Mouse (Mus musculus) liver, embryonic 16.5 days (tissue): ENCODE measurements at regions not wholly inside any gene's neighbourhood (a gene's known extent, or its start where the extent isn't known, plus 50 kb on each side); places are given as distances from the start of the nearest gene placed in this dataset.

Source experiments
- ATAC-seq: fragments of 200-750 bp; cut with Nextera tagmentation; 2 replicates; pipeline ENCODE4 v1.8.0; 2017; ENCODE audit warnings: low read depth, mild to moderate bottlenecking, moderate number of reproducible peaks, moderate library complexity
- H3K27ac ChIP-seq: fragments of 300-500 bp; sonication (generic); 2 replicates; pipeline ENCODE4 v1.5.1; 2014; ENCODE audit warnings: mild to moderate bottlenecking, low read length
- H3K27me3 ChIP-seq: fragments of 300-500 bp; sonication (generic); 2 replicates; pipeline ENCODE4 v1.6.1; 2014; ENCODE audit warnings: low read depth, low read length, mixed read lengths; ENCODE audit not compliant: control insufficient read depth, insufficient read depth
- H3K36me3 ChIP-seq: fragments of 300-500 bp; sonication (generic); 2 replicates; pipeline ENCODE4 v1.6.1; 2014; ENCODE audit warnings: mild to moderate bottlenecking; ENCODE audit not compliant: control insufficient read depth, insufficient read depth
- H3K4me1 ChIP-seq: fragments of 300-500 bp; sonication (generic); 2 replicates; pipeline ENCODE4 v1.6.1; 2014; ENCODE audit warnings: low read depth, low read length, mixed read lengths; ENCODE audit not compliant: control insufficient read depth
- H3K4me2 ChIP-seq: fragments of 300-500 bp; sonication (generic); 2 replicates; pipeline ENCODE4 v1.6.1; 2014; ENCODE audit warnings: low read depth, low read length, mixed read lengths
- H3K4me3 ChIP-seq: fragments of 300-500 bp; sonication (generic); 2 replicates; pipeline ENCODE4 v1.5.1; 2014; ENCODE audit warnings: low read depth, mild to moderate bottlenecking, low read length
- H3K9ac ChIP-seq: fragments of 300-500 bp; sonication (generic); 2 replicates; pipeline ENCODE4 v1.6.1; 2014; ENCODE audit warnings: low read depth, low read length
- H3K9me3 ChIP-seq: fragments of 300-500 bp; sonication (generic); replicated peaks from 2 replicates; pipeline ENCODE4 v1.6.1; 2016; ENCODE audit warnings: low read length; ENCODE audit not compliant: control insufficient read depth
- WGBS: fragments of 180-500 bp; shearing (Covaris S2); extraction: QIAGEN DNeasy Blood & Tissue Kit; methylation state at CpG from one replicate; pipeline ENCODE4 v1.1.7; 2014; ENCODE audit not compliant: insufficient replicate concordance; 5-methylcytosine and 5-hydroxymethylcytosine counted together

- Histone ChIP-seq H3K4me3 (no peak overlapping the region), H3K27me3 (no peaks in the 10 kb centered on the region), H3K9me3 (no peaks in the 10 kb centered on the region), H3K27ac (no peak overlapping the region), H3K9ac (no peak overlapping the region), H3K36me3 (no peaks in the 10 kb centered on the region), H3K4me1 (no peaks in the 10 kb centered on the region), H3K4me2 (no peak overlapping the region)
- WGBS = 66% methylated on average over 5 of the region's 5 CpGs
- no peak for ATAC-seq
These were observed 83.6 kb upstream of the Foxq1 start for GRCm38 (mm10) chr13:31472366-31472765.

DNA sequence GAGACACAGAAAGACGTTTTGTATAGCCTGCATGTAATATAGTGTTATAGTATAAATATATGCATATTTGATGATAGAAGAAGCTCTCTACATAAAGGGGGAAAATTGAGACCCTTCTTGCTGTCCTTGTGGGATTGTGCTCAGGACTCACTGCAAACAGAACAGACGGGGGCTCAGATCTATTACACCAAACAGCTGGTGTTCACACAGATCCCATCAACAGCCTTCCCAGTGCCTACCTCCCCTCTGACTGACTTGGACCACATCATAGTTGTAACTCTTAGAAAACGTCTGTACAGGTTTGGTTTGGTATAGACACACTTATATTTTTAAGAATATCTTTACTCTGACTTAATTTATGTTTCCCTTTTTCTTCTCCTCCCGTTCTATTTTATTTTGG, 83.1 kb upstream of the Foxq1 start:
- Histone ChIP-seq H3K36me3 (no peaks in the 10 kb centered on the region), H3K27ac (no peak overlapping the region), H3K9me3 (no peaks in the 10 kb centered on the region), H3K4me3 (no peak overlapping the region), H3K9ac (no peak overlapping the region), H3K4me1 (no peaks in the 10 kb centered on the region), H3K4me2 (no peak overlapping the region), H3K27me3 (no peaks in the 10 kb centered on the region)
- no peak for ATAC-seq
- 43% methylated on average over 4 of the region's 4 CpGs for WGBS

GRCm38 (mm10) chr13:31473275-31473674, 82.7 kb upstream of the Foxq1 start:
- H3K9ac ChIP-seq = no peak overlapping the region
- no peak overlapping the region for H3K4me3 ChIP-seq
- H3K27me3 ChIP-seq = no peaks in the 10 kb centered on the region
- H3K4me2 ChIP-seq = no peak overlapping the region
- no peaks in the 10 kb centered on the region for H3K9me3 ChIP-seq
- WGBS = 59% methylated on average over 1 of the region's 1 CpGs
- no peaks in the 10 kb centered on the region for H3K36me3 ChIP-seq
- no peaks in the 10 kb centered on the region for H3K4me1 ChIP-seq
- no peak for ATAC-seq
- H3K27ac ChIP-seq = no peak overlapping the region

- Histone ChIP-seq H3K4me3 (no peak overlapping the region), H3K9ac (no peak overlapping the region), H3K9me3 (no peaks in the 10 kb centered on the region), H3K27ac (no peak overlapping the region), H3K36me3 (no peaks in the 10 kb centered on the region), H3K4me2 (no peak overlapping the region), H3K27me3 (no peaks in the 10 kb centered on the region), H3K4me1 (no peaks in the 10 kb centered on the region)
- no peak for ATAC-seq
- WGBS = 72% methylated on average over 3 of the region's 3 CpGs
These were observed 80.1 kb upstream of the Foxq1 start for GRCm38 (mm10) chr13:31475845-31476244.

DNA sequence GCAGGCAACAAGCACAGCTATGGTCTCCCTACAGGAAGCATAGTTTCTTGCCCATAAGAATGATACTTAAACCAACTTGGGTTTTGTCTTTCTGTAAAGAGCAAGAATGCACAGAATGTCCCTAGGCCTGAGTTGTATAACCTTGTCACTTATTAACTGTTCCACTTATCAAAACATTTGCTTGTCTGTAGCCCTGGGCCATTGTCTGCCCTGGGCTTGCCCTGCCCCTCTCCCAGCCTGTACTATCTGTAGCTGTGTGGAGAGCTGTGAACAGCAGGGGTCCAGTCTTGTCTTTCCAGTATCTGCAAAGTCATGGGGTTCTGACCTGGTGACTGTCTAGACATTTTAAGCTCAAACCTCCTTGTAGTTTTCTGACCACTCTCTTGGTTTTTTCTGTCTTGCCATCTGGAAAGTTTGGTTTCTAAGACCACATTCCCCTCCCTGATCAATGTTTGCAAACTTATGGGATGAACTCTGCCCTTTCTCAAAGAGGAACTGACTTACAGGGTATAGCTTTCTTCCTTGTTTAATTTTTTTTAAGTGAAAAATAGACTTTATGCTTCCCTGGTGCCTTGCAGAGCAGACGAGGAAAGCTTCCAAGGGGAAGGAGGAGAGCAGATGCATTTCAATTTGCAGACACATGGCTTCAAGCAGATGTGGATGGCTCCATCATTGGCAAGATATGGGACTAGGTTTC, 78.6 kb upstream of the Foxq1 start:
- Histone ChIP-seq H3K9ac (no peak overlapping the region), H3K27ac (no peak overlapping the region), H3K4me2 (no peak overlapping the region), H3K27me3 (no peaks in the 10 kb centered on the region), H3K4me3 (no peak overlapping the region), H3K9me3 (no peaks in the 10 kb centered on the region), H3K36me3 (no peaks in the 10 kb centered on the region), H3K4me1 (no peaks in the 10 kb centered on the region)
- WGBS = 22% methylated on average over 1 of the region's 1 CpGs
- peak; percentile 86 for ATAC-seq

GRCm38 (mm10) chr13:31481105-31481844, 74.7 kb upstream of the Foxq1 start:
- Histone ChIP-seq H3K4me2 (no peak overlapping the region), H3K27me3 (no peaks in the 10 kb centered on the region), H3K27ac (no peak overlapping the region), H3K36me3 (no peaks in the 10 kb centered on the region), H3K4me1 (no peaks in the 10 kb centered on the region), H3K9ac (no peak overlapping the region), H3K9me3 (no peaks in the 10 kb centered on the region), H3K4me3 (no peak overlapping the region)
- 56% methylated on average over 7 of the region's 7 CpGs for WGBS
- ATAC-seq = no peak

DNA sequence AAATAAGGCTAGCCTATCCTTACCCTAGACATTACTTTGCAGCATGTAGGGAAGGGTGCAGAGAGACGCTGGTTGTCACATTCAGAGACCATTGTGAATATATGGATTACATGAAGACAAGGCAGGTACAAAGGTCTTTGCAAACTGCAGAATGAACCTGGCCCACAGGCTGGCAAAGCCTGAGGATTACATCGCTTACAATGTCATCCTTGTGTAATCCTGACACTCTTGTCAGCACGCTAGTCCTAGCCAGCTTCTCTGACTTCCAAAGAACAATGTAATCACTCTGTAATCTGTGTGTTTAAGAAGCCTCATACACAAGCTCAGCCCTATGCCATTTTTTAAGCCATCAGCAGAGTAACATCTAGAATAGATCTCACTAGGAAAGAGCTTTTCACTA, 69.6 kb upstream of the Foxq1 start:
- H3K4me2 ChIP-seq = no peak overlapping the region
- no peak overlapping the region for H3K27ac ChIP-seq
- no peak overlapping the region for H3K4me3 ChIP-seq
- no peaks in the 10 kb centered on the region for H3K36me3 ChIP-seq
- H3K9ac ChIP-seq = no peak overlapping the region
- 49% methylated on average over 3 of the region's 3 CpGs for WGBS
- H3K27me3 ChIP-seq = no peaks in the 10 kb centered on the region
- ATAC-seq = no peak
- no peaks in the 10 kb centered on the region for H3K4me1 ChIP-seq
- no peaks in the 10 kb centered on the region for H3K9me3 ChIP-seq

DNA sequence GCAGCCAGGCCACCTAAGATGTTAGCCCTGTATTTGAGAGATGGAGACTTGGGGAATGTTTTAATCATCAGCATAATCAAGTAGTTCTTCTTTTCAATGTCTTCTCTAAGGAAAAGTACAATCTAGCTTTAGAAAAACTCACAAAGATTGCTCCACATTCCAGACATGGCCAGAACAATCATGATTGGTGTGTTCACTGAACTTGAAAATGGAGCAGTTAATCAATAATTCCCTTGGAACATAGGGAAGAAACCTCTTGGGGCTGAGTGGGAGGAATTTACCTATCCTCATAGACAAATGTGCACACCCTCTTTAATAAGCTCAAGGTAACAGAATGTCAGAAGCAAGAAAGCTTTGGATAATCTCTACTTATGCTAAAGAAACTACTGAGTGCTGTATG, 67.7 kb upstream of the Foxq1 start:
- Histone ChIP-seq H3K4me3 (no peak overlapping the region), H3K27me3 (no peaks in the 10 kb centered on the region), H3K27ac (no peak overlapping the region), H3K4me1 (no peaks in the 10 kb centered on the region), H3K9ac (no peak overlapping the region), H3K9me3 (no peaks in the 10 kb centered on the region), H3K4me2 (no peak overlapping the region), H3K36me3 (no peaks in the 10 kb centered on the region)
- no peak for ATAC-seq

GRCm38 (mm10) chr13:31503191-31503590, 52.7 kb upstream of the Foxq1 start:
- 69% methylated on average over 10 of the region's 10 CpGs for WGBS
- H3K9ac ChIP-seq = no peak overlapping the region
- H3K4me3 ChIP-seq = no peak overlapping the region
- no peak overlapping the region for H3K27ac ChIP-seq
- no peak overlapping the region for H3K4me2 ChIP-seq
- no peaks in the 10 kb centered on the region for H3K36me3 ChIP-seq
- H3K27me3 ChIP-seq = no peaks in the 10 kb centered on the region
- no peaks in the 10 kb centered on the region for H3K9me3 ChIP-seq
- H3K4me1 ChIP-seq = no peaks in the 10 kb centered on the region
- no peak for ATAC-seq
